Mouse (Mus musculus): ENCODE data around the gene Ccdc124. TPM values are rescaled to one million over a fixed set of nuclear protein-coding genes. Genes with fewer than 3 reads are reported as not detected.

Ccdc124 gene
- polyA plus RNA-seq, 1 experiment from 2014 or later = 165 TPM

- no peaks in the 10 kb centered on the region for H3K9me3 ChIP-seq (ENCODE audit: control insufficient read depth, low read length)
- peak overlapping the region; percentile 95 for H3K4me3 ChIP-seq (ENCODE audit: low read depth, low read length)
- ATAC-seq (replicated peaks; ENCODE audit: low FRiP score) = peak; percentile 31
- peak overlapping the region; percentile 76 for H3K27ac ChIP-seq (ENCODE audit: low read depth, low read length)
- no peaks in the 10 kb centered on the region for H3K27me3 ChIP-seq (ENCODE audit: control insufficient read depth, insufficient read depth, low read length)
- H3K9ac ChIP-seq (ENCODE audit: low read length) = peak overlapping the region; percentile 90
- whole genome bisulfite sequencing = 18% methylated on average over 8 of the region's 8 CpGs
- no peaks in the 10 kb centered on the region for H3K36me3 ChIP-seq (ENCODE audit: control insufficient read depth, insufficient read depth, low read length)
- H3K4me2 ChIP-seq (ENCODE audit: low read depth, low read length, severe bottlenecking) = peak overlapping the region; percentile 94
- H3K4me1 ChIP-seq (replicated peaks; ENCODE audit: control insufficient read depth, insufficient read depth, low read length) = 0 out of 2 replicates have a peak, but pooled peaks cover 3% of the 10 kb centered on the region
- no peak for DNase-seq (ENCODE audit: low spot score)
These were observed 31.7 kb upstream of the Ccdc124 start for GRCm38 (mm10) chr8:70905463-70905830.

GRCm38 (mm10) chr8:70904532-70904931 lies 30.8 kb upstream of the Ccdc124 start:
- 0 out of 2 replicates have a peak, but pooled peaks cover 3% of the 10 kb centered on the region for H3K4me1 ChIP-seq (replicated peaks; ENCODE audit: control insufficient read depth, insufficient read depth, low read length)
- no peaks in the 10 kb centered on the region for H3K36me3 ChIP-seq (ENCODE audit: control insufficient read depth, insufficient read depth, low read length)
- H3K27ac ChIP-seq (ENCODE audit: low read depth, low read length) = no peak overlapping the region
- no peak for ATAC-seq (replicated peaks; ENCODE audit: low FRiP score)
- DNase-seq (ENCODE audit: low spot score) = no peak
- WGBS = 68% methylated on average over 4 of the region's 4 CpGs
- no peaks in the 10 kb centered on the region for H3K9me3 ChIP-seq (ENCODE audit: control insufficient read depth, low read length)
- no peak overlapping the region for H3K9ac ChIP-seq (ENCODE audit: low read length)
- H3K4me2 ChIP-seq (ENCODE audit: low read depth, low read length, severe bottlenecking) = no peak overlapping the region
- H3K4me3 ChIP-seq (ENCODE audit: low read depth, low read length) = no peak overlapping the region
- H3K27me3 ChIP-seq (ENCODE audit: control insufficient read depth, insufficient read depth, low read length) = no peaks in the 10 kb centered on the region

- ATAC-seq (replicated peaks; ENCODE audit: low FRiP score) = no peak
- no peak for DNase-seq (ENCODE audit: low spot score)
- H3K4me2 ChIP-seq (ENCODE audit: low read depth, low read length, severe bottlenecking) = no peak overlapping the region
- H3K9ac ChIP-seq (ENCODE audit: low read length) = no peak overlapping the region
- no peaks in the 10 kb centered on the region for H3K27me3 ChIP-seq (ENCODE audit: control insufficient read depth, insufficient read depth, low read length)
- no peaks in the 10 kb centered on the region for H3K36me3 ChIP-seq (ENCODE audit: control insufficient read depth, insufficient read depth, low read length)
- H3K9me3 ChIP-seq (ENCODE audit: control insufficient read depth, low read length) = no peaks in the 10 kb centered on the region
- H3K27ac ChIP-seq (ENCODE audit: low read depth, low read length) = no peak overlapping the region
- H3K4me1 ChIP-seq (replicated peaks; ENCODE audit: control insufficient read depth, insufficient read depth, low read length) = 0 out of 2 replicates have a peak, but pooled peaks cover 3% of the 10 kb centered on the region
- H3K4me3 ChIP-seq (ENCODE audit: low read depth, low read length) = no peak overlapping the region
These were observed 29.8 kb upstream of the Ccdc124 start for GRCm38 (mm10) chr8:70903582-70903981.

- no peaks in the 10 kb centered on the region for H3K27me3 ChIP-seq (ENCODE audit: control insufficient read depth, insufficient read depth, low read length)
- no peak overlapping the region for H3K4me3 ChIP-seq (ENCODE audit: low read depth, low read length)
- ATAC-seq (replicated peaks; ENCODE audit: low FRiP score) = no peak
- WGBS = 64% methylated on average over 3 of the region's 4 CpGs
- no peak overlapping the region for H3K4me2 ChIP-seq (ENCODE audit: low read depth, low read length, severe bottlenecking)
- peaks cover 6% of the 10 kb centered on the region for H3K4me1 ChIP-seq (replicated peaks; ENCODE audit: control insufficient read depth, insufficient read depth, low read length)
- no peak overlapping the region for H3K9ac ChIP-seq (ENCODE audit: low read length)
- DNase-seq (ENCODE audit: low spot score) = no peak
- H3K27ac ChIP-seq (ENCODE audit: low read depth, low read length) = no peak overlapping the region
- H3K36me3 ChIP-seq (ENCODE audit: control insufficient read depth, insufficient read depth, low read length) = no peaks in the 10 kb centered on the region
- no peaks in the 10 kb centered on the region for H3K9me3 ChIP-seq (ENCODE audit: control insufficient read depth, low read length)
These were observed 29.4 kb upstream of the Ccdc124 start for GRCm38 (mm10) chr8:70903112-70903511.

GRCm38 (mm10) chr8:70902211-70902610 lies 28.5 kb upstream of the Ccdc124 start:
- Histone ChIP-seq H3K9ac (ENCODE audit: low read length) (no peak overlapping the region), H3K4me2 (ENCODE audit: low read depth, low read length, severe bottlenecking) (no peak overlapping the region), H3K27me3 (ENCODE audit: control insufficient read depth, insufficient read depth, low read length) (no peaks in the 10 kb centered on the region), H3K4me3 (ENCODE audit: low read depth, low read length) (no peak overlapping the region), H3K27ac (ENCODE audit: low read depth, low read length) (no peak overlapping the region), H3K36me3 (ENCODE audit: control insufficient read depth, insufficient read depth, low read length) (no peaks in the 10 kb centered on the region), H3K9me3 (ENCODE audit: control insufficient read depth, low read length) (no peaks in the 10 kb centered on the region), H3K4me1 (replicated peaks; ENCODE audit: control insufficient read depth, insufficient read depth, low read length) (peaks cover 6% of the 10 kb centered on the region)
- DNase-seq (ENCODE audit: low spot score) = no peak
- 43% methylated on average over 5 of the region's 5 CpGs for WGBS
- no peak for ATAC-seq (replicated peaks; ENCODE audit: low FRiP score)

GRCm38 (mm10) chr8:70900872-70901387 lies 27.2 kb upstream of the Ccdc124 start:
- no peak overlapping the region for H3K27ac ChIP-seq (ENCODE audit: low read depth, low read length)
- ATAC-seq (replicated peaks; ENCODE audit: low FRiP score) (no peak), DNase-seq (ENCODE audit: low spot score) (no peak)
- H3K36me3 ChIP-seq (ENCODE audit: control insufficient read depth, insufficient read depth, low read length) = no peaks in the 10 kb centered on the region
- no peaks in the 10 kb centered on the region for H3K9me3 ChIP-seq (ENCODE audit: control insufficient read depth, low read length)
- no peak overlapping the region for H3K4me2 ChIP-seq (ENCODE audit: low read depth, low read length, severe bottlenecking)
- no peak overlapping the region for H3K4me3 ChIP-seq (ENCODE audit: low read depth, low read length)
- WGBS = 77% methylated on average over 2 of the region's 2 CpGs
- peaks cover 3% of the 10 kb centered on the region for H3K4me1 ChIP-seq (replicated peaks; ENCODE audit: control insufficient read depth, insufficient read depth, low read length)
- no peaks in the 10 kb centered on the region for H3K27me3 ChIP-seq (ENCODE audit: control insufficient read depth, insufficient read depth, low read length)
- no peak overlapping the region for H3K9ac ChIP-seq (ENCODE audit: low read length)

GRCm38 (mm10) chr8:70899226-70899625 lies 25.5 kb upstream of the Ccdc124 start:
- ATAC-seq (replicated peaks; ENCODE audit: low FRiP score) (no peak), DNase-seq (ENCODE audit: low spot score) (no peak)
- Histone ChIP-seq H3K9ac (ENCODE audit: low read length) (0 out of 2 replicates have a peak overlapping the region, but pooled peaks have one; percentile 27), H3K4me3 (ENCODE audit: low read depth, low read length) (no peak overlapping the region), H3K36me3 (ENCODE audit: control insufficient read depth, insufficient read depth, low read length) (peaks cover 4% of the 10 kb centered on the region), H3K27me3 (ENCODE audit: control insufficient read depth, insufficient read depth, low read length) (no peaks in the 10 kb centered on the region), H3K27ac (ENCODE audit: low read depth, low read length) (no peak overlapping the region), H3K9me3 (ENCODE audit: control insufficient read depth, low read length) (no peaks in the 10 kb centered on the region), H3K4me1 (replicated peaks; ENCODE audit: control insufficient read depth, insufficient read depth, low read length) (peaks cover 3% of the 10 kb centered on the region), H3K4me2 (ENCODE audit: low read depth, low read length, severe bottlenecking) (no peak overlapping the region)
- WGBS = 86% methylated on average over 2 of the region's 2 CpGs

DNA sequence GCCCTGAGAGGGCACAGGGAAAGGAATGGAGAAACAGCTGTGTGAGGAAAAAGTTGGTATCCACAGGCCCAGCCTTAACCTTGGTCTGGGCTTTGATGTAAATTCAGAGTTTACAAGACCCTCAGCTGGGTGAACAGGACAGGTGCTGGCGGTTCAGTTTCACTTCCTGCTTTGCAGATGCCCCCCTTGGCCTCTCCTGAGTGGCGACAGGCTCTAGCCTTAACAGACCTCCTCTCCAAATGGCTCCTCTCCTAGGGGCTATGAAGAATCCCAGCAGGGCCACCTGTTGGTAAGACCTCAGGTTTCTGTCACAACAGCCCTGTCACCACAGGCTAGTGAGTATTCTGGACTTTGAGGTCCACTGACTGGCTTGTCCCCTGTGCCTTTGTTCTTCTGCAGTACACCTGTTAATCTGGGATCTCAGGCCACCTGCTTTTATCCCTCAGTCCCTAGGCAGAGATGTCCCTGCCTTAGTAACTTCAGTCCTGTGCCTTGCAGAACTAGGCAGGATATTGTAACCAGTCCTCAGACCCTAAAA lies 25.0 kb upstream of the Ccdc124 start:
- no peaks in the 10 kb centered on the region for H3K9me3 ChIP-seq (ENCODE audit: control insufficient read depth, low read length)
- peak overlapping the region; percentile 33; the same call in 1 of the 2 replicates for H3K9ac ChIP-seq (ENCODE audit: low read length)
- peaks cover 3% of the 10 kb centered on the region for H3K4me1 ChIP-seq (replicated peaks; ENCODE audit: control insufficient read depth, insufficient read depth, low read length)
- H3K36me3 ChIP-seq (ENCODE audit: control insufficient read depth, insufficient read depth, low read length) = peaks cover 7% of the 10 kb centered on the region
- DNase-seq (ENCODE audit: low spot score) (no peak), ATAC-seq (replicated peaks; ENCODE audit: low FRiP score) (no peak)
- no peaks in the 10 kb centered on the region; the same call in 1 of the 2 replicates for H3K27me3 ChIP-seq (ENCODE audit: control insufficient read depth, insufficient read depth, low read length)
- WGBS = 57% methylated on average over 2 of the region's 2 CpGs
- no peak overlapping the region for H3K4me2 ChIP-seq (ENCODE audit: low read depth, low read length, severe bottlenecking)
- H3K27ac ChIP-seq (ENCODE audit: low read depth, low read length) = no peak overlapping the region
- no peak overlapping the region for H3K4me3 ChIP-seq (ENCODE audit: low read depth, low read length)
